Mouse (Mus musculus) embryonic fibroblast, embryonic 13.5 days (primary cell): ENCODE measurements around the gene Xpo5. TPM values are rescaled to one million over a fixed set of nuclear protein-coding genes. Genes with fewer than 3 reads are reported as not detected.

ENCODE experiments used
- H3K27ac ChIP-seq: 2 replicates; pipeline ENCODE4 v1.5.1; 2012; ENCODE audit warnings: low read length, control low read depth, inconsistent platforms; ENCODE audit not compliant: insufficient read depth
- H3K4me1 ChIP-seq: 2 replicates; pipeline ENCODE4 v1.6.1; 2011; ENCODE audit warnings: low read length; ENCODE audit not compliant: control insufficient read depth, insufficient read depth
- H3K4me3 ChIP-seq: 2 replicates; pipeline ENCODE4 v1.5.1; 2011; ENCODE audit warnings: mild to moderate bottlenecking, control low read depth, low read length; ENCODE audit not compliant: insufficient read depth
- CTCF ChIP-seq: IDR thresholded peaks from 2 replicates; pipeline ENCODE4 v1.5.1; 2011; ENCODE audit warnings: mild to moderate bottlenecking, control low read depth, low read length, moderate library complexity, borderline replicate concordance; ENCODE audit not compliant: insufficient read depth
- POLR2A ChIP-seq: IDR thresholded peaks from 2 replicates; pipeline ENCODE4 v1.6.1; 2011; ENCODE audit warnings: low read depth, mild to moderate bottlenecking, control low read depth, low read length, moderate library complexity
- polyA plus RNA-seq: library from polyadenylated mRNA; stranded (reverse); fragments of >200 nt; gene quantifications from 2 replicates; pipeline ENCODE4 v1.2.4, GENCODE M21; 2011; ENCODE audit warnings: low read depth; ENCODE audit not compliant: missing spikeins, insufficient read length

Gene Xpo5
- polyA plus RNA-seq, 1 experiment = 55.2 TPM

DNA sequence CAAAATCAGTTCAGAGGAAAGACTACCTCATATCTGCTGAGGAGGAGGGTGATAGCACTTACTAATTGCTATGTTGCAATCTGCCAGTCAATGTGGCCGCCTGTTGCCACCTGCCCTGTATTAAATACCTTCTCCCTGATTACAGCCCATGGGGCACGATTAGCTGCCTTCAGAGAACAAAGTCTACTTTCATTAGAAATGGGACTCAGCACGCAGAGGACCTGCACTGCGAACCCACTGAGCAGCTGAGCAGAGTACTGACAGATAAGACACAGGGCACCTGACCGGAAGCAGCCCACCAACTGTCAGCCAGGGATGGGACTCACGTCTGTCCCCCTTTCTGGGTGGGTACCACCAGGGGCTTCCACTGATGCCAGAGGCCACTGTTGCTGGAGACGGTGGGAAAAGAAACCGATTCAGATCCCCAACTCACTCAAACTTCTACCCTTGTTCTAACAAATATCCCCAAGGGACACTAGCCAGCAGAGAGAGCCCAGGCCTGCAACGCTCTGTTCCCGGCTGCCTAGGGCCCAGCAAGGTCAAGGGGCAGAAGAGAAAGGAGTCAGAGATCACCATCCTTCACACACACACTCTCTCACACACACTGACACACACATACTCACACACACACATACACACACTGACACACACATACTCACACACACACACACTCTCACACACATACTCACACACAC lies 65.6 kb downstream of the Xpo5 start:
- H3K27ac ChIP-seq = peak overlapping the region; percentile 54
- no peak overlapping the region for H3K4me3 ChIP-seq
- H3K4me1 ChIP-seq = peaks cover 42% of the 10 kb centered on the region
- no peak for TF ChIP-seq CTCF
- no peak for TF ChIP-seq POLR2A

DNA sequence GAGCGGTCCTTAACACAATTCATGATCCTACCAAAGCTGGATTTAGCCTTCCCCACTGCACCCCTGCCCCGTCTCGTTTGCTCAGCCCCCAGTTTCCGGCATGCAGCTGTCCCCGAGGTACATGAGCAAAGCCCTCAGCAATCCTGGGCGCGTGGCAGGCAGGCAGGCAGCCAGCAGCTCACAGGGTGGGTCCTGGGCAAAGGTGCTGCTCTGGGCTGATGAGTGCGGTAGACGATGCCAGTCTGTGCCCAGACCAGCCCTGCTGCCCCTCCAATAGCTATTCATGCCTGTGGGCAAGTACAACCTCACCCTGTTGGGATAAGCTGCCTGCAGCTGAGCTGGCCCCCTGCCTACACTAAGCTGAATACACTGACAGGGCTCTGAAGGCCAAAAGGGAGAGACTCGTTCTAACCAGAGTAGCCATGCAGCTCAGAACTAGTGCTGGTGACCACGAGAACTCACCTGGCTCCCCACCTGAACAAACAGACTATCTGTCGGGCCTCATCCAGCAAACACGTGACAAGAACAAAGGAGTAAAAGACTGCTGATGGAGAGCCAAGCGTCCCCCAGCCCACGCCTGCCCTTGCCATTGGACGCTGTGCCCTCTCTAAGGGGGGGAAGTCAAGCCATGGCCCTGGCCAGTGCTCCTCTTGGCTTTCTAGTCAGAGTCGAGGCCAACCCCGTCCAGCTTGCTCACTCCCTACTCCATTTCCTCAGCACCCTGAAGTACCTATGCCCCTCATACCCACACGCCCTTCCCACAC lies 67.4 kb downstream of the Xpo5 start:
- no peak overlapping the region for H3K4me3 ChIP-seq
- H3K4me1 ChIP-seq = peaks cover 53% of the 10 kb centered on the region
- peak overlapping the region; percentile 24; the same call in 1 of the 2 replicates for H3K27ac ChIP-seq
- TF ChIP-seq CTCF (no peak), POLR2A (no peak)

DNA sequence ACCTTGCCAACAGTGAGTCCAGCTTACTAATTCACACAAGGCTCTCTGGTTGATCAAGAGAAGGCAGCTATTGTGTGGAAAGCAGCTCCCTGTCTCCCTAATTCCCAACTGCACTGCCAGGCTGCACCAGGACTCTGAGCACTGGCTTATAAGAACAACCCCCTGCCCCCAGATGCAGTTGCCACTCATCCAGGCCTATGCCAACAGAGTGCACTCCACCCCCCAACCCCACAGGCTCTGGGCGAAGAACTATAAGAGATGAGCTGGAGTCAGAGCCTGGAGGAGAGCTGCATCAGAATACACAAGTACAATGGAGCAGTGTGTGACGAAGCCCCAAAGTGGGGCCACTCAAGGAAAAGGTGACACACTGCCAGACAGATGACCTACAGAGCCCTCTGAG lies 69.5 kb downstream of the Xpo5 start:
- no peak for TF ChIP-seq POLR2A
- no peak for TF ChIP-seq CTCF
- Histone ChIP-seq H3K27ac (no peak overlapping the region; the same call in 1 of the 2 replicates), H3K4me1 (peaks cover 56% of the 10 kb centered on the region), H3K4me3 (no peak overlapping the region)

DNA sequence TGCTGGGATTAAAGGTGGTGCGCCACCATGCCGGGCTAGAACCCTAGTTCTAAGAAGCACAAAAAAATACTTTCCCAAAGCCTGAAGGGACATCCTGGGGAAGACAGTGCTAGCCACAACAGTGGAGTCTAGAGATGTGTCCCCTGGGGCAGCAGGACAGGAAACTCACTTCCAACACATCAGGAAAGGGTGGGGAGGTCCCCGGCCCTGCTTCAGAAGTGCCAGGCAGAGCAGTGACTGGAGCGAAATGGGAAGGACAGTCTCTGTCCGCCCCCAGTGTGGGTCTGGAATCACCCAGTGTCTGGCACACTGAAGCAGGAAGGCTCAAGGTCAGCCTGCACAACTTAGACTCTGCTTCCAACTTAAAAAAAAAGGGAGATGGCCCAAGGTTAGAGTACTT lies 70.1 kb downstream of the Xpo5 start:
- Histone ChIP-seq H3K4me1 (peaks cover 55% of the 10 kb centered on the region), H3K4me3 (no peak overlapping the region), H3K27ac (peak overlapping the region; percentile 93)
- no peak for TF ChIP-seq CTCF
- TF ChIP-seq POLR2A = no peak

DNA sequence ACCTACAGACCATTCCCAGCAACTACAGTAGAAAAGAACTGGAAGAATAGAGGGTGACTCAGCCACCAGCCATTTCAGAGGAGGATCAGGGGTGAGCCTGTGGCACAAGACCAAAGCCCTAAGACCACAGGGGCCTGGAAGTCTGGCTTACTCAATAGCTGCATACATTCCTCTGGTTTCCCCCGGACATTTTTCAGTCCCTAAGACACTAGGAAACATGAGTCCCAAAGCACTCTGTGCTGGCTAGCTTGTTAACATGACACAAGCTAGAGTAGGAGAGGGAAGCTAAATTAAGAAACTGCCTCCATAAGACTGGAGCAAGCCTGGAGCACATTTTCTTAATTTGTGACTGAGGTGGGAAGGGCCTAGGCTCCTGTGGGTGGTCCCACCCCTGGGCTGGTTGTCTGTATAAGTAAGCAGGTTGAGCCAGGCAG lies 71.2 kb downstream of the Xpo5 start:
- TF ChIP-seq CTCF (no peak), POLR2A (no peak)
- peaks cover 60% of the 10 kb centered on the region for H3K4me1 ChIP-seq
- H3K27ac ChIP-seq = peak overlapping the region; percentile 98
- H3K4me3 ChIP-seq = no peak overlapping the region

DNA sequence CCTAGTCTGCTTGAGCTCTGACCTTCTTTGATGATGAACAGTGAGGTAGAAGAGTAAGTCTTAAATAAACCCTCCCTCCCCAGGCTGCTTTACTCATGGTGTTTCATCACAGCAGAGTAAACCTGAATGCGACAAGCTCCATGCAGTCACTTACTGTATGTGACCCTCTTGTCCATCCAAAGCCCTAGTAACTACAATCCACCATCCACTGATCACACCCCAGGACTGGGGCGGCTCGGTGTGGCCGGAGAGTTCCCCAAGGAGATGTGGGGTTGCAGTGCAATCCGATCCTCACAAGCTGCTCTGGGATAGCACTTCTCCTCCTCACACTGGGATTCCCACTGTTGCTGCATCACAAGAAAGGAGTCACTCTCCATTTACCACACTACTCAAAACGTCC lies 71.9 kb downstream of the Xpo5 start:
- TF ChIP-seq CTCF (no peak), POLR2A (no peak)
- H3K4me1 ChIP-seq = peaks cover 57% of the 10 kb centered on the region
- H3K27ac ChIP-seq = peak overlapping the region; percentile 98
- no peak overlapping the region for H3K4me3 ChIP-seq

DNA sequence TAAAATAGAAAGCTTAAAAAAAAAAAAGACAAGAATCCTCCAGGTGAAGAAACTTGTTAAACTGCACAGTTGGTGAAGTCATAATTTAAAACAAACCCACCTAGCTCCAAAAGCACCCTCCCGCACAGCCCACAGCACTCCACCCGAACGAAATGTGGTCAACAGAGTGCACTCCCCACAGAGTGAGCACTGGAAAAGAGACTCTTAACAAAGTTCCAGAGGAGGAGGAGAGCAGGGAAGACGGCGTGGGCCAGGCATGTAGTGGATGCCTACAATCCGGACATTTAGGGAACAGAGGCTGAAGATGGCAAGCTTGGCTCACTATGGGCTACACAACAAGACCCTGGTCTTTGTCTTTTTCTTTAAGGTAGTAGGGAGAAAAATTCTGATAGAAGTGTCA lies 72.5 kb downstream of the Xpo5 start:
- Histone ChIP-seq H3K4me1 (peaks cover 52% of the 10 kb centered on the region), H3K27ac (peak overlapping the region; percentile 98), H3K4me3 (no peak overlapping the region)
- TF ChIP-seq POLR2A (no peak), CTCF (no peak)

DNA sequence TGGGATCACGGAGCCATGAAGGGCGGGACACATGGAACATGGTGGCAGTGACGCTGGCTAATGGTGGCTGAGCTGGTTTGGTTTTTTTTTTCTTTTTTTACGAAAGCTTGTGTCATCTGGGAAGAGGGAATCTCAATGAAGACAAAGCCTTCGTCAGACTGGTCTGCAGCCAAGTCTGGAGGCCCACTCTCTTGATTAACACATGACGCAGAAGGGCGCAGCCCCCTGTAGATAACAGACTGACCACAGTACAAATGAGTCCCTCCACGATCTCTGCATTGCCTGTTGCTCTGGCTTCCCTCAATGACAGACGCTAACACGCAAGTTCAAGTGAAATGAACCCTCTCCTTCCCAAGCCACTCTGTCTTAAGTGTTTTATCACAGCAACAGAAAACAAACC lies 72.9 kb downstream of the Xpo5 start:
- peaks cover 47% of the 10 kb centered on the region for H3K4me1 ChIP-seq
- no peak overlapping the region for H3K4me3 ChIP-seq
- TF ChIP-seq POLR2A = no peak
- TF ChIP-seq CTCF = no peak
- H3K27ac ChIP-seq = peak overlapping the region; percentile 98

DNA sequence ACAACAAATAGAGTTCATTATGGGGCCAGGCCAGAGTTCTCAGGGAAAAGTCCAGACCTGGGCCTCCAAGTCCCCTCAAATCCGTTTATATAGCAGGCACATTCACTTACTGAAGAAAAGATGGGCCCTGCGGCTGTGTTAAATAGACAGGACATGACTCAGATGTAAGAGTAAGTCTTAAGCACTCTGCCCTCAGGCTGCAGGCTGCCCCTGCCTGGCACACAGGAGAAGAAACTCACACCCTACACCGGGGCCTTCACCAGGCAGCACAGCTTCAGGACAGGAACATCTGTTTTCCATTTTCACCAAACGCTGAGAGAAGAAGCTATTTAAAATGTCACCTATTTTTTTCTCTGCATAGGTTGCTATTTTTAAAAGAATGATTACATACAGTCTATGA lies 75.0 kb downstream of the Xpo5 start:
- Histone ChIP-seq H3K27ac (peak overlapping the region; percentile 98), H3K4me1 (peaks cover 36% of the 10 kb centered on the region), H3K4me3 (no peak overlapping the region)
- TF ChIP-seq CTCF (no peak), POLR2A (no peak; the same call in 1 of the 2 replicates)
